Mouse (Mus musculus) heart, postnatal 25 days (tissue): ENCODE measurements around the gene Cmip. TPM values are rescaled to one million over a fixed set of nuclear protein-coding genes. Genes with fewer than 3 reads are reported as not detected.
A peak's percentile ranks its signal among the peaks of the same experiment; 100 is the strongest.

Source experiments
- DNase-seq: peaks from one replicate; pipeline ENCODE4 v3.0.0; 2022; ENCODE audit warnings: low spot score
- intact Hi-C: fragments of 180-260 bp; cut with DNase I; formaldehyde crosslinking; loops from one replicate; pipeline ENCODE4 v1.15.1; 2025
- total RNA-seq, 2 experiments: library from RNA; stranded (reverse); gene quantifications; 2 replicates each; pipeline ENCODE4 v1.2.3; 2021

The Cmip gene
- total RNA-seq, 2 experiments from 2014 or later = 21.3 to 24.0 TPM

DNA sequence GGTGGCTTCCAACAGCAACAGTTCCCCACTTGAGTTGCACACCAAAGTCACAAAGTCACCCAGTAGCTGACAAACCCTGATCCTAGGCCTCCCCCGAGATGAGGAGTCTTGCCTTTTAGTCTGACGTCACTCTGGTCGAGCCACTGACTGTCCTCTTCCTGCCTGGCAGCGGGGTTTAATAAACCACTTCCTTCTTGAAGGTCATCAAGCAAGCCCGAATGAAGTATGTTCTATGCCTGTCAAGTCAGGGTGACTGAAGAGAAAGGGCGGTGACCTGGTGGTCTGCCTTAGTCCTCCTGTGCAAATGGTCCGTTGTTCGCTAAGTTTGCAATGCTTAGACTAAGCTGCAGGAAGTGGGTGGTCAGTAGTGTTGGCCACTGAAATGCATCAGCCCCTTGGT, 31.1 kb downstream of the Cmip start:
- DNase-seq = no peak
- intact Hi-C loops = no loop called here

DNA sequence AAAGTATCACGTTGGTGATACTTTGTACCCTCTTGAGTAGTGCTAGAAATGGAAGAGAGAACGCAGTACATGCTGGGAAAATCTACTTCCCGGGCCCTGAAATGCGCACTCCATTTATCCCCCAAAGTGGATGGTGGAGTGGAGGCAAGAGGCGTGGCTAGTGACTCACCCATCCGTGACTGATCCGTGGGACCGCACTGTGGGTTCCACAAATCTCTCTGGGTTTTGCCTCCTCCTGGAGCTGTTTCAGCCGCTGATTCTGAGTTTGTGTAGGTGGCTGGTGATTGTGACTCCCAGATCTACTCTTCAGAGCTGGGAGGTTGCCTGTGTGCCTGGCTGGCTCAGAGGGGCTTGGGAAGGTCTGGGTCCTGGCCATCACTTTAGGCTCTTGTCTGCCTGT, 32.2 kb downstream of the Cmip start:
- intact Hi-C loops = no loop called here

DNA sequence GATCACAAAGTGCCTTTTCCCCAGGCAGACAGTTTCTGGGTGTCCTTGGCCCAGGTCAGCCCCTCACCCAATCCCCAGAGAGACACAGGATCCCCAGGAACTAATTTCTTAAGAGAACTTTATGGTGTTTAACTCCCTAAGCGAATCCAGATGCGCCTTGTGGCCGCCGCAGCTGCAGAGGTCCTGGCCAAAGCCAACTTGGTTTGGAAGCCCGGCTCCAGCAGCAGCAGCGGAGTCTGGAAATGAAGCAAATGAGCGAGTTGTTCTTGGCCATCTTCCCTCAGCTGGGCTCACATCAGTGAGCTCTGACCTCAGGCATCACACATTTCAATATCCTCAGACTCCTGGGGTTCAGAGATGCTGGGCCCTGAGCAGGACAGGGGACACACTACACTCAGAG, 33.6 kb downstream of the Cmip start:
- intact Hi-C loops = no loop called here
- peak; percentile 58 for DNase-seq

More for the DNA sequence above, 32.2 kb downstream of the Cmip start:
- DNase-seq = no peak

DNA sequence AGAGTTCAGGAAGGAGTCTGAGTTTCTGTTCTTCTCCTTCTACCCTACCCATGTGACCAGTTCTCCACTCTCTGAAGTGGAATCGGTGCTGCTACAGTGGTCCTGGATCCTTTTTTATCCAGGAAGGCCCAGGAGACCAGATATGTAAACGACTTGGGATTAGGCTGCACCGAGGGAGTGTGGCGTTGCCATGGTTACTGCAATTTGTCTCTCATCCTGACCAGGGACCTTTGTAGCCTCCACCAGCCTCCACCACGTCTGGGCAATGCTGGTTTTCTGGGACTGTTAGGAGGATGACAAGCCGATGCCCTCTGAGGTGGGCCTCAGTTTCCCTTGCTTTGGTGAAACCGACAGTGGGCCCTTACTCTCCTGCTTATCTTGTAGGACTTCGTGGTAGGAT, 35.4 kb downstream of the Cmip start:
- intact Hi-C loops = no loop called here
- DNase-seq = no peak

DNA sequence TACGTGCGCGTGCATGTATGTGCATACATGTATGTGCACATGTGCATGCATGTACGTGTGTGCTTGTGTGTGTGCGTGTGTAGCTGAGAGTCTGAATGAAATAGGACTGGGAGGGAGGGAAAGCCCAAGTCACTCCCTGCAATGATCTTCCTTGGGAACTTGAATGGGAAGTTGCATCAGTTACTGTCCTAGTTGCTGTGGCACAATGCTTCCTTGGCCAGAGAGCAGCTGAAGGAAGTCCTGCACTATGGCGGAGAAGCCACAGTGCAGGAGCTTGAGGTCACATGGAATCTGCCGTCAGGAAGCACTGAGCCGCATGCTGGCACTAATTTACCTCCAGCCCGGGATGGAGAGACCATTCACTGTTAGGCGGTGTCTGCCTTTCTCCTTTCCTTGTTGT, 37.9 kb downstream of the Cmip start:
- intact Hi-C loops = loop anchor here (5.0 kb wide), 1 partner anchor 38 kb away; the partner anchor contains the start of gene Cmip
- DNase-seq = no peak

DNA sequence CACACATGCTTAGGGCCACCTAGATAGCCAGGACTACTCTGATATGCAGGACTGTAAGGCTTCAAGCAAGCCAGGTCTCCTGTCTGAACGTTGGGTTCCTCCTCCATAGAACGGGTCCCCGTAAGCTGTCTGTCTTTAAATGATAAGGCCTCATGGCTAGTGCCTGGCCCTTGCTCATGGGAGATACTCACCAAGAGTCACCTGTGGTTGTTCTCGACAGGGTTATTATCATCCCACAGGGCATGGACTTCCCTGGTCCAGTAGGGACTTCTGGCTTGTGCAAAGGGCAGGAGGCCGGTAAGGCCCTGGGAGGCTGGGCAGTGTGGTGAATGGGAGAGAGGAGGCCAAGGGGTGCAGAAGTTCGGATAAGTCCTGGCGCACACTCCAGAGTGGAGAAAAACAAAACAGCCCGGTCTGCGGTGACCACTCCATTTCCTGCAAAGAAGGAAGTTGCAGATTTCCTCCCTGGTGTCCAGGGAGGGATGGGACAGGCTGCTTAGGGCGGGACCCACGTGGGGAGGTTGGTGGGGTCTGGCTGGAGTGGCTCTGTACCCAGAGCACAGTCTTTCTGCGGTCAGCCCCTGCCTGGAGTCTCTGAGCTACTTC, 41.2 kb downstream of the Cmip start:
- DNase-seq = peak; percentile 66
- intact Hi-C loops = loop anchor here (5.0 kb wide), 1 partner anchor 41 kb away; the partner anchor contains the start of gene Cmip

DNA sequence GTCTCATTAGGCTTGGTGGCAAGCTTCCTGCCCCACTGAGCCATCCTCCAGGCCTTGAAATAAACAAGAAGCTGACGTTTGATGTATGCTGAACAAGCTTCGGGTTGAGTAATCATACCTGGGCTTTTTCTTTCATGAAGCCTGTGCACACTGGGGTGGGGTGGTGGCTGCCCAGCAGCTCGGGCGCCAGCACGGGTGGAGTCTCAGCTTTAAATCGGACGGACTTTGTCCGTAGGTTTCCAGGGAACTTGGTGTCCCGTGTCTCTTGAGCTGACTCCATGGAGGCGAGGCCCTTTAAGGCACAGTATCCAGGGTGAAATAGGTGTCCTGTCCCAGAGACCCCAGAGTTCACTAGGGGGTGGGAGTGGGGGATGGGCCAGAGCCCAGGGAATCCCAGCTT, 42.3 kb downstream of the Cmip start:
- intact Hi-C loops = loop anchor here (5.0 kb wide), 1 partner anchor 42 kb away; the partner anchor contains the start of gene Cmip
- DNase-seq = no peak

DNA sequence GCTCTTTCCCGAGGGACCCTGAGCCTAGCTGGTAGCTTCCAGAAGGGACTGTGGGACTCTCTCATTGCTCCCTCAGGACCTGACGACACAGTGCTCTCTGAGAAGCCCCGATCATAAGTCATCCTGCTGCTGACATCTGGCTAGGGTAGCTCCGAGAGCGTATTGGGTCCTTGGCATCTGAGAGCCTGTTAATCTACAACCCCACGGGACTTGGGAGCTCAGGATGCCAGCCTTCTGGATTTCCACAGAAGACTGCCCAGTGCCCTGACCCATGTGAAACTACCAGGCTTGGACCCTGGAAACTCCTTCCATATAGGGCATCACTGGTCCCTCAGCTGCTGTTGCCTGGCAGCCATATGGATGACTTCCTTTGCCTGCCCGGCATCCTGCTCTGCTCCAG, 43.3 kb downstream of the Cmip start:
- no peak for DNase-seq
- intact Hi-C loops = no loop called here

DNA sequence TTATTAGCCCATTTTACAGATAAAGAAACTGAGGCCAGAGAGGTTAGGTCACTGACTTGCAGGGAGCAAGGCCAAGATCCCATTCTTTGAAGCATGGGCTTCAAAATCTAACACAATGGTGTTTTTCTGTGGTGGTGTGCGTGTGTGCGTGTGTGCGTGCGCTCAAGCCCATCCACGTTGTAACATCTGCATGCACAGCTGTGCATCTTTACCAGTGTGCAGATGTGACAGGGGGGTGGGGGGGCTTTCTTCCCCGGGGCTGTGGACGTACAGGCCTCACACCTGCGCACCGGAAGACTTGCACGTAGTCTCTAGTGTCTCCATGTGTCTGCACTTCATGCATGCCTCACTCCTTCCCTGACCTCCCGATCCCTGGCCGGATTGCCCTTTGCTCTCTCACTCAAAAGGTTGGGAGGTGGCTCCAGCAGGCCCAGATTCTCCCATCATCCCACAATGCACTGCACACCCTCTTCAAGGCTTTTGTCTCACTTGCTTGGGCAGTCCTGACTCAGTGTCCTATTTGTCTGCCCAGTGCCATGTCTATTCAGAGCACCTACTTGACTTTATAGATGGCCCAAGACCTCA, 44.7 kb downstream of the Cmip start:
- DNase-seq = no peak
- intact Hi-C loops = no loop called here

DNA sequence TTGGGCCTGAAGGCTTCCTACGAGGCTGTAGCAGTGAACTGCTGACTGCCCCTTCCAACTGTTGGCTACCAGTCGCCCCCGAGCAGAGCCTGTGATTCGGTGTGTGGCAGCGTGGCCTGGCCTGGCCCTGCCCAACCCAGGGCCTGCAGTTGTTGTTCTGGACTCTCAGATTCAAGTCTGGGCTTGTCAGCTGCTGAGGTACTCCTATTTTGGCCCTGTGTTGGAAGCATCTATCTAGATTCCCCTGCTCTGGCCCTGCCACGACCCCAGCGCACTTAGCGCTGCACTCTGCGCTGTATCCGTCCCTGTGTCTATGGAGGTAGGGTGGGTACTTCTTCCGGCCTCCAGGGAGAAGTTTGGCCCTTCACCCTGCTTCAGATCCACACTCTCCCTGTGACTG, 45.2 kb downstream of the Cmip start:
- intact Hi-C loops = no loop called here
- no peak for DNase-seq

DNA sequence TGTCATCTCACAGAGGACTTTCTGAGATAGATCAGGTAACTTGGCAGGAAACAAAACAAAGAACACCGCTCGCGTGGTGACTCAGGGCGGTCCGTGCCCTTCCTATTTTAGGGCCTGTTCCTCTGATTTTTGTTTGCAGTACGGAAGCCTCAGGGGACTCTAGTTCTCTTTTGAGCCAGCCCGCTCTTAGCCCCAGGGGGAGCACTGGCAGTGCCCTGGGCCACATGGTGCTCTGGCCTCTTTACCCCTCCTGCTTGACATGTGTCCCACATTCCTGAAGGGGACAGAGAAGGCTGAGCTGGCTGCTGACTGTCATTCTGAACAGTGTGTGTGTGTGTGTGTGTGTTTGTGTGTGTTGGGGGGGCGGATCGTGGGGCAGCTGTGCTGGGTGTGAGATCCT, 46.8 kb downstream of the Cmip start:
- intact Hi-C loops = no loop called here
- DNase-seq = no peak

DNA sequence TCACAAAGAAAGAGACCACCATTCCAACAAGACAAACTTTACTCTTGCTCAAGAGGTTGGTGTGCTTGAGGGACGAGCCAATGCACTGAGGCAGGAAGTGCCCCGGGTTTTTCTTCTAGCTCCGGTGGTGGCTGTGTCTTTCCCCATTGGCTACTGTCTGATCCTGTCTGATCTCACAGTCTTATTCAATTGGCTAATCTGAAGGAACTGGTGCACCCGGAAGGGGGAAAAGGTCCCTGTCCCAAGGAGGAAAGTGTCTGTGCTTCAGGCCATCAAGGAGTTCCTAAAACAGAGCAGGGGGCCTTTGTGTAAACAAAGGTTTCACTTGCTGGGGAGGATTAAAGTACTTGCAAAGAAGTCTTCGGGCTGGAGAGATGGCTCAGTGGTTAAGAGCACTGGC, 48.5 kb downstream of the Cmip start:
- no peak for DNase-seq
- intact Hi-C loops = no loop called here

DNA sequence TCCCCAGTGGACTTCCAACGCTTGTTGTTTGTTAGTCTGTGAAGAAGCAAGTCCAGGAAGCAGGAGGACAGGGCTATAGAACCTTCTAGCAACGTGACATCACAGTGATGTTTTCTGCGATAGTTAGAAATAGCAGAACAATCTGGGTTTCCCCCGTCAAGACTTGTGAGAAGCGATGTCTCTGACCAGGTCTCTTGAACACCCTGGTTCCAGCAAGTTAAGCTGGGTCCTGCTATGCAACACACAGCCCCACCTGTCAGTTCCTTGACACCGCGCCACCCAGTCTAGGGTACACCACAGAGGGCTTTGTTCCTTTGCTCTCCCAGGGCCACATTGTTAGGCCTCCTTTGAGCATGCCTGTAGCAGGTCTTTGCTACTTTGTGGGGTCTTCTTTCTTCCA, 49.9 kb downstream of the Cmip start:
- intact Hi-C loops = no loop called here
- no peak for DNase-seq

DNA sequence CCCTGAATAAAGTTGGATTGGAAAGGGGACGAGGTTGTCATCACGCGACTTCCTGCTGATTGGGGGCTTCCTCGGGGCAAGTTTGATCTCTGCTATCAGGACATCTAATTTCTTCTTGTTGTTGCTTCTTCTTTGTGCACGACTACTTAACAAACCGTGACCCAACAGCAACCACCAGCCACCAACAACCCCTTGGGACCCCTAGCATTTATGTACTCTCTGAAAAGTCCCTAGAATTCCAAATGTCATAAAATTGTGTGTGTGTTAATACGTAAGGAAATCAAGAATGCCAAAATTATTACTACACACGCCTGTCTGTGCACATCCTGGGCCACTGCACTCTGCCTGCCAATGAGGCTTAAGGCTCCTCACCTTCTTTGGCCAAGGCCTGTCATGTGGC, 50.4 kb downstream of the Cmip start:
- intact Hi-C loops = no loop called here
- no peak for DNase-seq

DNA sequence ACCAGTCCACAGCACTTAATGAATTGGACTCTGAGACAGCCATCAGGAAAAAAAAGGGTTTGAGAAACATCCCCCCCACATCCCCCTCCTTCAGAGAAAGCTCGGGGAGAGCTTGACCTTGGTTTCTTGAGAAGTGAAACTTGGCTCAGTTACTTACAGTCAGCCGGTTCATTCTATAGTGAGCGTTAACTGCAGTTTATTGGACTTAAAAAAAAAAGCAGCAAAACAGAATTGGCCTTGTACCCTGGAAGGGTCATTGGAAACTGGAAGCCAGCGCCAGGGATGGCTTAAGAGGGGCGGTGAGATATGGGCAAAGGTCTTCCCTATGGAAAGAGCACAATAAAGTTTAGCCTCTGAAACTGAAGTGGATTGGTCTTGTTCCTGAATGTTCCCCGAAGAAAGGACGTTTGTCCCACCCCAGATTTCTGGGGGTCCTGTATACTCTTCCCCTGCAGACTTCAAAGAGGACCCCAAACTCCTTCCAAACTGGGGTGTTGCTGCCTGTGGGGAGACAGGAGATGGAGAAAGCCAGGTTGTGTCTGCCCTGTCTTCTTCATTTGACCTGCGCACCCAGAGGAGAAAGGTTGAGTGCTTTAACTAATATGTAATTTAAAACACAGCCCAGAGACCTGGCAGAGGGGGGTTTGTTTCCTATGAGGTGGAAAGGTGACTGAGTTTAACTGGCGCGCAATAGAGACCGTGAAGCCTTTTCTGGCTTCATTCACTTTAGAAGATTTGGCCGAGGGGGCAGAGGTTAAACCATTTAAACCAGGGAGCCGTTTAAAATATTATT, 51.6 kb downstream of the Cmip start:
- intact Hi-C loops = no loop called here
- no peak for DNase-seq

DNA sequence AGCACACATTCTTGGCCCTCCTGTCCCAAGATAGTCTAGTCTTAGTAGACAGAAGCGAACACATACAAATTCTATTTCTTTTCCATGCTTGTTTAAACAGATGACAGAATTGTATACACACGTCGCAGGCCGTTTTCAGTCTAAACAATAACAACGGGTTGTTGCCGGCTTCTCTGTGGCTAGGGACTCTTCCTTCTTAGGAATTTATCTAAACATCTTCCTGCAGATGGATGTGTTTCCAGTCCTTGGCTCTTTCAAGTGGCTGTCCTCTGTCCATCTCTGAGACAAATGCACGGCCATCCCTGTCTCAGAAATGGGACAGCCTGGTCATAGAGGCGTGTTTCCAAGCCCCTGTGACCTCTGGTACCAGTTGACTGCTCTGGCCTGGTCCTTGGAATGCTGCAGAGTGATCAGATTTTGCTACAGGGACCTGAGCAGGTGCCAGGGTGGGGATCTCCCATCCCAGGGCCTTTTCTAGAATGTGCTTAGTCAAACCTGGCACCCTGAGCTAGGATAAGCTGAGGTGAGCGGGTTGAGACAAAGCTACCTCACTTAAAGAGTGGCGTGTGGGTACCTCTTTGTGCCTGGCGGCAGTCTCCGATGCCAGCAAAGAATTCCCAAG, 52.9 kb downstream of the Cmip start:
- DNase-seq = no peak
- intact Hi-C loops = no loop called here

DNA sequence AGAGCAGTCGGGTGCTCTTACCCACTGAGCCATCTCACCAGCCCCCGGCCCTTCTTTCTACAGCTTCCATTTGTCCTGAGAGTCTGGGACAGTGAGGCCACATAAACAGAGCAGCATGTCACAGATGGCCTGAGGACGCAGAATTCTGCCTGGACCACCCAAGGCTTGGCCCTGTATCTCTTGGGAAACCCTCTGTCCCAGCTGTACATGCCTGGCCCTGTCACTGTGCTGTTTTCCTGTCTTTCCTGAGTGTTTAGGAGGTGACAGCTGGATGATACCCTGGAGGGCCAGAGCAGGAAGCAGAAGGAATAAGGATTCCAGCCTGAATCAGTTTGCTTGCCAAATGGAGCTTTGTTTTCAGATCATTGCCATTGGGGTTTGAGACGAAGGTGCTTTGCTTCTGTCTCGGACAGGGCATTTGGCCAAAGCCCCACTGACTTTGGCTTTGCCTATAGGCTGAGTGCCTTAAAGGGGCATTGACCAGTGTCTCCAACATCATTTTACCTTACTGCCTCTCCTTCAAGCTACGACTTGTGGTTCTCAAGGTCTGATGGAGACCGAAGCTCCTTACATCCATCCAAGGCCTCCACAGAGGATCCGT, 54.2 kb downstream of the Cmip start:
- intact Hi-C loops = no loop called here
- no peak for DNase-seq

DNA sequence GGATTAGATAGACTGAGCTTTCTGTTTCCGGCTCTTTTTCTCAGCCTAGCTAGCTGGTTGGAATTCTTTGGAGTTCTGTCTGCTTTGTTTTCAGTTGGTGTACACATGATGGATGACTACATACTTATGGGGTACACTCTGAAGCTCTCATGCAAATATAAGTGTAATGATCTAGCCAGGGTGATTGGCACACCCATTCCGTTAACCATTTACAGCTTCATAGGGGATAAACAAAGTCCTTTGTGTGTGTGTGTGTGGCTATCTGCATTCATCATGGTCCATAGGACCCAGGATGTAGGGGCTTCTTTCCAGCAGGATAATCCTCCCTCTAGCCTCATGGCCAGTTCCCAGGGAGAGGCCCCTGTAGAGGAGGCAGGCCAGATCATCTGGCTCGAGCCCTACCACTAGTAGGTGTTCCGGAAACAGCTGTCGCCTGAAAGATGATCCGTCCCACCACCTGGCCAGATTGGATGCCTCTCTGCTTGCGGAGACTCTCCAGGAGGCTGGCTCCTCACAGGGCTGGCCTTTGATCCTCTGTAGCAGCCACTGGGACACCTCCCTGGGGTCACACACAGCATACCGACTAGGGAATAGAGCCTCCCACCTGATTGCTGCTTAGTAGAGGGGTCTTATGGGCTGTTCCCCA, 57.6 kb downstream of the Cmip start:
- no peak for DNase-seq
- intact Hi-C loops = no loop called here

DNA sequence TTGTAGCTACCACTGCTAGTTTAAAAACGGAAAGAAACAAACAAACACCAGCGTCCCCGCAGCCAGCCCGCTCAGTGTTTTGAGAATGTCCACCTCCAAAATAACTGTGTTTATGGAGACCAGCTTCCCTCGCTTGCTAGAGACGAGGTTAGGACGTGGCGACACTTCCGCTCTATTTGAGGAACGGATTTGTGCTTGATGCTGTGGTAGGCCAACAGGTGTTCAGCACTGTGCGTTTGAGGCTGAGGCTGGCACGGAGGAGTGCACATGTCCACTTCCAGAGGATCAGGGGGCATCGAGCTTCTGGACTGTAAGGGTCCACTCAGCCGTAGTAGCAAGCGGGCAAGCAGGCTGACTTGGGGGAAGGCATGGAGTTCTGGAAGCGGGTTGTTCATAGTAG, 58.9 kb downstream of the Cmip start:
- no peak for DNase-seq
- intact Hi-C loops = no loop called here

DNA sequence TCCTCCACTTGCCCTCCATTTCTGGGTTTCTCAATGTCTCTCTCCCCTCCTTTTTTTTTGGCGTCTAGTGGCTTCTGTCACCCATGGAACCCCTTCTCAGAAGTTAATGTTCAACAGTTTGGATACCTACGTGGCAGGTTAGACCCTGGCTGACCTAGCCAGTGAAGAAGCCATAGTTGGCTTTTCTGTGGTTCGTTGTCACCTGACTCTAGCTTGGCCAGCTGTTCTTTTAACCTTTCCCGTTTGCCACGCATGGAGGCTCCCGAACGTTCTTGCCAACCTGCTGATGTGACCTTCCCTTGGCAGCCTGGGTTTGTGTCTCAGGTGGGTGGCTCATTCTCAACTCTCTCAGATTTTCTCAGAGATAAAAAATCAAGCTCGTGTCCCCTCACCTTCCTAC, 60.6 kb downstream of the Cmip start:
- DNase-seq = no peak
- intact Hi-C loops = no loop called here
